Mouse (Mus musculus) gastrocnemius, postnatal 25 days (tissue): Measurements from ENCODE around the gene Fbxl8. TPM values are rescaled to one million over a fixed set of nuclear protein-coding genes. Genes with fewer than 3 reads are reported as not detected.
"Not testable (repeated sequence)": the region's sequence is repeated elsewhere in the genome, so short reads cannot be mapped to it uniquely, and the experiment has no call there.

Experiments
- DNase-seq: peaks from one replicate; pipeline ENCODE4 v3.0.0; 2022
- long read RNA-seq, 2 experiments: library from polyadenylated mRNA; stranded (forward); transcript quantifications; one replicate each; pipeline ENCODE4 v2.0.0; 2021
- total RNA-seq, 2 experiments: library from RNA; stranded (reverse); gene quantifications; 1 replicate in 1 of 2; 2 replicates in 1 of 2; pipeline ENCODE4 v1.2.3; 2021

The Fbxl8 gene
- 1 to 10 TPM in 1 of 2 experiments, under 1 TPM in 1; 0.90 to 1.0 TPM for total RNA-seq
- long read RNA-seq, experiment 1, partial matches to known transcripts = 0 of 2 reads
- long read RNA-seq, experiment 1, other reads (novel, unspliced or antisense) = 1 of 2 reads
- long read RNA-seq, experiment 2 = 0 reads

DNA sequence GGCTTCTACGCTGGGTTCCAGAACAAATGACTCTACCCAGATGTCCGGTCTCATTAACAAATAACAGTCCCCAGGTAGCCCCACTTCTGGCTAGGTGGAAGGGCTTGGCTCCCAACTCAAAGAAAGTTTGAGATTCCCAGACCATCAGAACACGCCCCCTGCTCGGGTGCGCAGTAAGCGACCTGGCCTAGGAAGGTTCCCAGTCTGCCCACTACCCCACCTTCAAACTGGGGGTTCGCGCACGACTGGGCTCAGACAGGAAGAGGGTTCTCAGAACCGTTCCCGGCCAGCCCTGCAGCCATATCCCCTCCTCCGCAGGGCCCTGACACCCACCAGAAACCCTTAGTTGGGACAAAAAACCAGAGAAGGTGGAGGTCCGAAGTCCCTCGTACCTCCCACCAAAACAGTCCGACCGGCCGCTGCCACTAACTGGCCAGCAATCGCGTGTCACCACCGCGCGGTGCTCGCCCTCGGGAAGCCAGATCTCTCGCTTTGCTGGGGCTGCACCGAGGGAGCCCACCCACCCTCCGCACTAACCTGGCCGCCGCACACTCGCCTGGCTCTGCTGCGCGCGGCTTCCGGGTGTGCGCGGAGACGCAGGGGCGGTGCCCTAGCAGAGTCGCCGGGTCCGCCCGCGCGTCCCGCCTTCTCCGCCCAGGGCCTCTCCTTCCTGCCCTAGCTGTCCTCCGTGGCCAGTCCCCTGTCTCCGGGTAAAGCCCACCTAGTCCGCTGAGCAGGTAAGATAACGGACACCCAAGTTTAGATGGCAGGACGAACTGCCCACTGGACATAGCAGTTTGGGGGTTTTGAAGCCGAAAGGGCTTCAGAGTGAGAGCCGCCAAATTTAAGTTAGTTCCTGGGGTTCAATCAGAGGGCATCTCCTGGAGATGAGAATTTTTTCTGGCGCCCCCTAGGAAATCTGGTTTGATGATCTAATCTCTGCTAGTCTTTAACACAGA, at the start of gene Fbxl8, which contains the start of gene Tradd:
Gene Fbxl8 (plus strand): TSS at position 625 of the 959 bp plus-strand sequence.
Gene Tradd (minus strand): TSS at position 586 of the 959 bp plus-strand sequence.
- DNase-seq = peak; percentile 80

DNA sequence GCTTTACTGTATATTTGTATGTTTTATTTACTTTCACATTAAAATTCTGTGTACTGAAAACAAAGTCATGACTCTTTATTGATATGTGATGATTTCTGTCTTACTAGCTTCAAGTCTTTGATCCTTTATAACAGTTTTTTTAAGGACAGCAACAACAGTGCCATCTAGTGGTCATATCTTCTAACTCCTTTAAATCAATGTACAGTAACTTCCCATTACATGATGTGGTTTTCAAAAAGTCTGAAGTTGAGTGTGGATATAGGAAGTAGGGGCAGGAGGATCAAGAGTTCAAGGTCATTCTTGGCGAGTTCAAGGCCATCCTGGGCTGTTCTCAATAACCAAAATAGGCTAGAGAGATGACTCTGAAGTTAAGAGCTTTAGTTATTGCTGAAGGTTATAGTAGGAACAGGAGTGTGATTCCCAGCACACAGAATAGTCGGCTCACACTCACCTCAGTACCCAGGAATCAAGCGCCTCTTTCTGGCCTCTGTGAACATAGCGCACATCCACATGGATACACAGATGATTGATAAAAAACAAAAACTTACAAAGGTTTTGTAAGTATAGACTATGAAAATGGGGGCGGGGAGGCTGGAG, 46.4 kb upstream of the Fbxl8 start:
- DNase-seq = no peak

GRCm38 (mm10) chr8:105223850-105224249, 40.6 kb upstream of the Fbxl8 start:
- DNase-seq = peak; percentile 21

GRCm38 (mm10) chr8:105224413-105225271, 39.8 kb upstream of the Fbxl8 start, which contains the start of gene D230025D16Rik:
D230025D16Rik (plus strand) TSS chr8:105225145.
- peak; percentile 92 for DNase-seq

GRCm38 (mm10) chr8:105225272-105225593, 39.2 kb upstream of the Fbxl8 start:
- no peak for DNase-seq

GRCm38 (mm10) chr8:105225917-105226316, 38.5 kb upstream of the Fbxl8 start:
- DNase-seq = no peak

- no peak for DNase-seq
Observed at GRCm38 (mm10) chr8:105231503-105232320, 32.7 kb upstream of the Fbxl8 start.

- not testable (repeated sequence) for DNase-seq
Observed at GRCm38 (mm10) chr8:105232321-105232693, 32.1 kb upstream of the Fbxl8 start.

- DNase-seq = no peak
Observed at GRCm38 (mm10) chr8:105233126-105233935, 31.1 kb upstream of the Fbxl8 start.

GRCm38 (mm10) chr8:105235206-105235605, 29.2 kb upstream of the Fbxl8 start:
- no peak for DNase-seq

DNA sequence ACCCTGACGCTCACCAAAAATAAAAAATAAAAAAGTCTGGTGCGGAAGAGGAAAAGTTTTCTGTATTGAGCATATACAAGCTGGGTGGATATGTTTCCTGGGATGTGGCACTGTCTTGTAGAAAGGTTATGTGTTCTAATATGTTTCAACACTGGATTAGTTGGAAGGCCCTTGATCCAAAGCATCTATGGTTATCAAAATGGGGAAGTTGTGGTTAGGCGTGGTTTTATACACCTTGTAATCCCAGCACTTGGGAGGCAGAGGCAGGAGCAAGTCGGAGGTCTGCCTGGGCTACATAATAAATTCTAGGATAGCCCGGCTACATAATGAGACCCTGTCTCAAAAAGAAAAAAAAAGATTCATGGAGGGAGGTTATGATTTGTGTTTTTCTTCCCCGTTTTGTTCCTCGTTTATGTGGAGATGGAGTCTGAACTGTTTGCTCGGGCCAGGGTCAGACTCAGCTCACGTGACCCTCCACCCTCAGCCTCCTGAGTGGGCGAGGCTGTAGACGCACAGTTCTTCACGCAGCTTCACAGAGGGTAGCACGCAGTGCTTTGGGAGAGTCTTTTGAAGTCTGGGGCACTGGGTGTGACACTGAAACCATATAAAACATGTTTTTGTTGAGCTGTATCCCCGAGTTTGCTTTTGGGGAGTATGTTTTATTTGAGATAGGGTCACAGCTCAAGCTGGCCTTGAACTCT, 26.9 kb upstream of the Fbxl8 start:
- no peak for DNase-seq

DNA sequence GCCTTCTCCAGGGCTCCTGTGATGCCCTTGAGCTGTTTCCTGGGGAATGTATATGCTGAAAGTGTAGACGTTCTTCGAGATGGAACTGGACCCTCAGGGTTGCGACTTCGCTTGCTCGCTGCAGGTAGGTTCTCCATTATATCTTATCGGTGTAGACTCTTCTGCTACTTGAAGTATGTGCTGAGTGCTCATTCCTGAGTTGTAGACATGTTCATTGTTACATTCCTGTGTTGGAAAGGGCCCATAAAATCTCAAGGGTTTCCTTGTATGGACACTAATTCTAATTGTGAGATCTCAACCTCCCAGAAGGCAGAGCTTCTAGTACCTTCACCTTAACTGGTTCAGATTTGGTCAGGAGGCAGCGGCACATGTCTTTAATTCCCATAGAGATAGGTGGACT, 23.4 kb upstream of the Fbxl8 start:
- no peak for DNase-seq

GRCm38 (mm10) chr8:105251954-105252353, 12.5 kb upstream of the Fbxl8 start:
- no peak for DNase-seq

- no peak for DNase-seq
Observed at GRCm38 (mm10) chr8:105252680-105253537, 11.5 kb upstream of the Fbxl8 start.

DNA sequence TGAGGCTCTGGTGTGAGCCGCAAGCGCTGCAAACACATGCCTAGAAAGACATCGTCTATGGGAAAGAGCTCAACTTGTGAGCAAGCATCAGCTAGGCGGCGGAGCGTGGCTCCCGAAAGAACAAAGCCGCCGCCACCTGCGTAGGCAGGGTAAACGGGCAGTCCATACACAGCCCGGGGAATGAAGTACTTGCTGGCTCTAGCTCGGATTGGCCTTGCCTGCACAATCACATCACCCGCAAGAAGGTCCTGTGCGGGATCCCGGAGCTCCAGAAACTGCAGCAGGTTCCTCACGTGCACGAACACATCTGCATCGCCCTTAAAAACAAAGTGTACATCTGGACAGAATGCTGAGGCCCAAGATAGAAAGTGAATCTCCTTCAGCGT, 10.7 kb upstream of the Fbxl8 start:
- no peak for DNase-seq

DNA sequence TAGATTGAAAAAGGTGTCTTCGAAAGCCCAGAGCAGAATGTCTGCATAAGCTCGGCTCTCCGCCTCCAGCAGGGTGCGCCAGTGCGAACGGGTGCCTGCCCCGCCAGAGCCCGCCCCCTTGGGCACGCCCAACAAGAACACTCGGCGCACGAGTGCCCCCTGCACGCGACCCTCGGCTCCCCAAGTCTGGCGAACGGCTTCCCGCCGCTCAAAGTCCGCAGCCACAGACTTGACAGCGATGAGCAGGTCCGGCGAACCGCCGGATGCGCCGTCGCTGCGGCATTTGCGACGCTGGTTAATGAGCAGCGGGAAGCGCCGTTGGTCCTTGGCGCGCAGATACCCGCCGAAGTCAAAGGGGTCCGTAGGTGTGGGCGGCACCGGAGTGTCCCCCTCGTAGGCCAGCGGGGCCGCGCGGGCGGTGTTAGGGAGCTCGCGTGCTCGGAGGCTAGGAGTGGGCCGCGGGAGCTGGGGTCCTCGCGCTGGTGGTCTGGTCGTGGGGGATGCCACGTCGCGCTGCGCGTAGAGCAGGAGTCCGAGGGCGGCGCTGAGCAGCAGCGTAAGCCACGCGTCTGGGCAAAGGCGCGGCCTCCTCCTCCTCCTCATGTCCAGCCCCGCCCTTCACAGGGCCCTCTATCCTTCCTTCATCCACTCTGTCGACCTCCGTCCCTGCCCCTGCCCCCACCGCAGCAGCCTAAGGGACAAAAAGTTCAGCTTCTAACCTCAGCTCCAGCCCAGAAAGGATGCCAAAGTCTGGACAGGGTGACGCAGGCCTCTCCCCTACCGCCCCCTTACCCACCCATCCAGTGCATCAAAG, 10.1 kb upstream of the Fbxl8 start:
- DNase-seq = peak; percentile 86

DNA sequence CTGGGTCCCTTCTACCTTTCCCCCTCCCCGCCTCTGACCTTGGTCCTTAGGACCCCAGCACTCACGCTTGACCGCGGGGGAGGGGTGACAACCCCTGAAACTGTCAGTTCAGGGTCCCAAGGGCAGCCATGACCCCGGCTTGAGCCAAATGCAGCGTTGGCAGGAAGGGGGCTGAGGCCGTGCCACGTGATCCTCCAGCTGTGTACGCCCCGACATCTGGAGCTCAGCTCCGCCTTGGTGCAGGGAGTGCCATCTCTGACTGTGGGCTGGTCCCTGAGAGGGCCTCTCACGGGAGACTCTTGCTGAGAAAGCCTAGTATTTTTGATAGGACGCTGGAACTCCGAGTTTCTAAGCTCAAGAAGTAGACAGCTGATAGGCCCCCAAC, 9.5 kb upstream of the Fbxl8 start, which contains the start of gene B3gnt9:
Gene B3gnt9 (minus strand): TSS at position 188 of the 385 bp plus-strand sequence.
- peak; percentile 85 for DNase-seq
